Mouse (Mus musculus) kidney, postnatal 4 days (tissue): ENCODE data around the gene Pih1d1.

Source experiments
- DNase-seq, 2 experiments: peaks; one replicate each; pipeline ENCODE4 v3.0.0; 2021; ENCODE audit warnings: mixed read lengths in 2 of 2

The Pih1d1 gene

DNA sequence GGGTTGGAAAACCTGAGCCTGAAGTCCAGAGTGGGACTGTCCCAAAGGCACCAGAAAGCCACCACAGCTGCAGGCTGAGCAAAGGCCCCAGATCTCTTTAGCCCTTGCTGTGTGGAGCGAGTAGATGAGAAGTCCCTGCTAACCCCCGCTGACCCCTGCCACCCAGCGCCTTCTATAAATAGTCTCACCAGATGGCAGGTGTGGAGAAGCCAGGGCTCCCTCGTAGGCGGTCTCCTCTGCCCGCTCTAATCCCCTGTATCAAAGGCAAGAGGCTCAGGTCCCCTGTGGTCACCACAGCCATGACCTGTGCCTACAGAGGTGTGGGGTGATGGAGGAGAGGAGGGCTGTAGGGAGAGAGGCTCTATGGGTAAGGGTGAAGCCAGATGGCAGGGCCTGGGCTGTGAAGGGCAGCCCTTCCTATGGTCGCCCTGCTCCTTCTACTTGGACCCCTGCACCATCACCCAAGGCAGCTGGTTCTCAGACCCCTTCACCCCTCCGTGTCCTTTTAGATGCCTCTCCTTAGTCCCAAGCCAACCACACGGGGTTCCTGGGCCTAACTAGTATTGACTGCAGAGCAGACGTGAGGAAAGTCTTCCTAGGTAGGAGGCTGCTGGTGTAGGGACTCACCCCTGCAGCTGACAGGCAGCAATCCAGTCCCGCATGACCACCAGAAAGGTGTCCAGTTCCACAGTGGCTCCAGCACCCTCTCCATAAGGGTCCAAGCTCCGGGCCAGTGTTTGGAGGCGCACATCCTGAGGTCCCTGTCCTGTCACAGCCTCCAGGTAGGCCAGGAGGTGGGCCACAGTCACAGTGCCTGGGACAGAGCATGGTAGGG is 41.5 kb downstream of the Pih1d1 start:
- DNase-seq = no peak

DNA sequence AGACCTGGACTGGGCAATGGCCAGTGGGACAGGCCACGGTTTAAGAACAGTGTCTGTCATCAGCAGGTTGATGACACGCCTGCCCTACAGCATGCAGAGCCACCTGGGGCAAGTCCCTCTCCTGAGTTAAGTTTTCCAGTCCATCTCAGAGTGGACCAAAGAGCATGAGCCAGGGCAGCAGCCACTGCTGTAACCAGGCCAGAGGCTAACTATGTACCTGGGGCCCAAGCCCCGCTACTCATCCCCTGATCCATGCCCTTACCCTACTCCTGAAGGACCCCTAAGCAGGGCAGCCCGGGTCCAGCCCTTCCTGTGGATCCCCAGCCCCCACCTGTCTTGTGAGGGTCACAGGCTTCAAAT is 42.1 kb downstream of the Pih1d1 start:
- no peak for DNase-seq

DNA sequence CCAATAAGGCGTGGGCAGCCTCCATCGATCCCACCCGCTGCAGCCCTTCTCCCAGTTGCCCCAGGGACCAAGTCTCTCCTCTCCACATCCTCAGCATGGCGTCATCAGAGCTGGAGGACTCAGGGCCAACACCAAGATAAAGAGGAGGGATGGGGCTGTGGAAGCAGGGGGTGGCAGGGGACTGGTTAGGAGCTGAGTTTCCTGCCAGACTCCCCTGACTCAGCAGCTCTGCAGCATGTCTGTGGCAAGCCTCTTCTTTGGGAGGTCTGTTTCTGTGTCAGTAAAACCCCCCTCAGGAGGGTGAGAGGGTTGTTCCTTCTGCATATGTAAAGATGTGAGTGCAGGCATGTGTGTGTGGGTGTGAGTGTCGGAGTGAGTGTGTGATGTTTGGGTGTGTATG is 42.9 kb downstream of the Pih1d1 start:
- DNase-seq = no peak

DNA sequence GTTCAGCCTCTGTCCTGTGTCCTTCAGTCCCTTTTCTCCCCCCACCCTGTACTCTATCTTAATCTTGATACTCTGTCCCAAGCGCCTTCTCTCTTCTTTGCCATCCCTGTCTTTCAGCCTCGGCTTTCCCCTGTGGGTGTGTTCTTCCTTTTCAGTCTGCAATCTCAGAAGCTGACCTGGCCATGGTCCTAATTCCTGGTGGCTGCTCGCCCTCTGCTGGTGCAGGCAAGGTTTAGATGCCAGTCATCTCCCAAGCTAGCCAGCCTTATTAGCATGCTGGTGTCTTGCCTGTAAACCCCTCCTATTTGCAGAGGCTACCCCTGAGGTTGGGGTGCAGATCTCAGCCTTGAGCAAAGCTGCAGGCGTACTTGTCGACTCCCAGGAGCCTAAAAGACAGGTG is 44.3 kb downstream of the Pih1d1 start:
- peak; percentile 82 to 87 for DNase-seq

DNA sequence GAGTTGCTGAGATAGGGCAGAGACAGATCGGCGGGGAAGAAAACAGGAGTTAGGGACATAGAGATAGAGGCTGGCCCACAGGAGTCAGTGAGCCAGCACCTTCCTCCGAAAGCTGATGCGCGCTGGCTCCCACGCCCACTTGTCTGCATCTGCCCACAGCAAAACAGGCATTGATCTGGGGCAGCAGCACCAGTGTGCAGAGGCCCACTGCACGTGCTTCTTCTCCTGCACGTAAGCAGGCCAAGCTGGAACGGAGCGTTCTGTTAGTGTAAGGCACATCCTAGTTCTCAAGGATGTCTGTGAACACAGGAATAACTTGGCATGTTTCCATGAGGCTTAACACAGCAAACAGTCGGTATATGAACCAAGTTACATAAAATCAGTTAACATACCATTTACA is 44.9 kb downstream of the Pih1d1 start:
- DNase-seq = no peak

DNA sequence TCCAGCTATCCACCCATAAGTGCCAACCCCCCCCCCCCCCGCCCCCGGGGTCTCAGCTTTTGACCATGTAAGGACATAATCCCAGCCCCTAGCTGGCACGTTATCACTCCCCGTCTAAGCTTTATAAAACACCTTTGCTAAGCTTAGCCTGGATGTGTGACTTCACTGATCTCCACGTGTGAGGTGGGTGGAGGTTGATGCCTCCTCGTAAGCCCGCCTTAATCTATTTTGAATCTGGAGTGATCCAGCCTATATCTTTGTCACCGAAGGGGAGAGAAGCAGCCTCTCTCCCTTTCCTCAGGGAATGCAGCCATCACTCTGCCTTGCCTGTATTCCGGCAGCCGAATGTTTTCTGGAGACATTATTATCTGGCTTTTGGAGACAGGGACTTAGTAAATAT is 48.6 kb downstream of the Pih1d1 start:
- no peak for DNase-seq

DNA sequence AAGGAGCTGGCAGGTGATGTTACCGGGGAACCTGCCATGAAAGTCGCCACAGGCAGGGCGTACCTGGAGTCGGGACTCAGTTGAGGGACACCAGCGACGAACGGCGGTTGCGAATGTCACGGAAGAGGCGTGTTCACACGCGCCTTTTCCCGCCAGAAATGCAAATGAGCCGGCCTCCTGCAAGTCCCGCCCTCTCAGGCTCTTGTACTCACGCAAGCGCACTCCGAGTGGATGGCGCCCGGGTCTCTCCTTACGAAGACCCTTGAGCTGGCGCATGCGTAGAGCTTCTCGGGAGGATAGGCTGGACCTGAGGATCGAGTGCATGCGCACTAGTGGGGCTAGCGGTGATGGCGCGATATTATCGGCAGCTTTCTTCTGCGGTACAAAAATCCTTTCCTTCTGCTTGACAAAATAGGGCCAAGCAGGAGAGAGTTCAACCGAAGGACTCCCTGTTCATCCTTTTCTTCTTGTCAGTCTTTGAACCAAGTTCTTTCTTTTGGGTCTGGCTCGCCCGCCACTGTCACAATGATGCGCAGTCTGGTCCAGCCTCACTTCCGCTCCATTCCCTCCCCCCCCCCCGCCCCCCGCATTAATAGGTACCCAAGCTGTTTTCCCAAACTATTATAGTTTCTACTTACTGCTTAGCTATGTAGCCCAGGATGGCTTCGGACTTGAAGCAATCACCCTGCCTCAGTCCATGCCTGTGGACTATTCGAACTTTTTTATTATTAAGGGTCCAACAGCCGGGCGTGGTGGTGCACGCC is 50.5 kb downstream of the Pih1d1 start, which contains the start of gene Ccdc155:
TSS of gene Ccdc155 (minus strand) at position 513 of the 764 bp plus-strand sequence.
- peak; percentile 95 to 97 for DNase-seq

DNA sequence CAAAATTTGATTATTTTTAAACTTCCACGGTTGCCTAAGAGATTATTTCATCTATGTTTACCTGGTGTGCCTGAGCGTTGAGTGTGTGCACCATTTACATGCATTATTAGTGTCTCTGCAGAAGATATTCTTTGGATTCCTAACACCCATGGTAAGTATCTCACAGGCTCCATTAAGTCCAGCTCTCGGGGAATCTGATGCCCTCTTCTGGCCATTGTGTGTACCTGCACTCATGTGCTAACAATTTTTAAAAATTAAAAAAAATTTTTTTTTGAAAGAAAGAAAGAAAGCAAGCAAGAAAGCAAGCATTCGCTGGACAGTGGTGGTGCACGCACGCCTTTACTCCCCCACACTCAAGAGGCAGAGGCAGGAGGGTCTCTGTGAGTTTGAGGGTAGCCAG is 54.2 kb downstream of the Pih1d1 start:
- no peak for DNase-seq
